Mouse (Mus musculus) testis, adult 2 months (tissue): Measurements from ENCODE around the gene Soga1.

ENCODE experiments used
- CTCF ChIP-seq: fragments of 200-500 bp; IDR thresholded peaks from 2 replicates; pipeline ENCODE4 v1.5.1; 2012; ENCODE audit warnings: low read depth, mild to moderate bottlenecking, inconsistent platforms, low read length, moderate library complexity; ENCODE audit not compliant: control insufficient read depth, insufficient read depth, insufficient replicate concordance
- POLR2A ChIP-seq: fragments of 200-500 bp; IDR thresholded peaks from 2 replicates; pipeline ENCODE4 v1.6.1; 2012; ENCODE audit warnings: low read depth, mild to moderate bottlenecking, inconsistent platforms, low read length, moderate library complexity; ENCODE audit not compliant: control insufficient read depth

DNA sequence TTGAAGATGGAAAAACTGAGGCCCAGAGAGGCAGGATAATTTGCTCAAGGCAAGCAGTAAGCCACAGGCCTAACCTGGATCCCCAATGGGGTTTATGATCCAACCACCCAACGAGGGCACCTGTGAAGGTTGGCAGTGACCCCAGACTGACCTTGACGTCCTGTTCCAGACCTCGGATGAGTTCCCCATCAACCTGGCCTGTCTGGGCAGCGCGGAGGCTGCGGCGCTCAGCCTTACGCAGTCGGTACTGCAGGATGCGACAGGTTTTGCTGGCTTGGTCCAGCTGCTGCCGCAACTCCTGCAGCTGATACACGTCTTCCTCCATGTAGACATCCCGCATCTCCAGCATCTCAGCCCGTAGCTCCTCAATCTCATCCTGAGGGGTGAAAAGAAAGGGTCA, 19.0 kb downstream of the Soga1 start:
- TF ChIP-seq CTCF, result no peak
- TF ChIP-seq POLR2A, result no peak
